Mouse (Mus musculus): ENCODE results near the gene Atp13a2.

Atp13a2 gene

GRCm38 (mm10) chr4:140986711-140987395 is at the start of gene Atp13a2:
Atp13a2 (plus strand) TSS chr4:140986873.
- ATAC-seq (ENCODE audit: insufficient number of reproducible peaks, low FRiP score, low TSS enrichment) = peak; percentile 88

- ATAC-seq (ENCODE audit: insufficient number of reproducible peaks, low FRiP score, low TSS enrichment) = no peak
These were observed 42.3 kb upstream of the Atp13a2 start for GRCm38 (mm10) chr4:140944356-140944755.

GRCm38 (mm10) chr4:140944961-140945442 is 41.7 kb upstream of the Atp13a2 start:
- no peak for ATAC-seq (ENCODE audit: insufficient number of reproducible peaks, low FRiP score, low TSS enrichment)

GRCm38 (mm10) chr4:140945571-140945970 is 41.1 kb upstream of the Atp13a2 start:
- no peak for ATAC-seq (ENCODE audit: insufficient number of reproducible peaks, low FRiP score, low TSS enrichment)

GRCm38 (mm10) chr4:140946048-140946447 is 40.6 kb upstream of the Atp13a2 start:
- no peak for ATAC-seq (ENCODE audit: insufficient number of reproducible peaks, low FRiP score, low TSS enrichment)

- no peak for ATAC-seq (ENCODE audit: insufficient number of reproducible peaks, low FRiP score, low TSS enrichment)
These were observed 40.0 kb upstream of the Atp13a2 start for GRCm38 (mm10) chr4:140946580-140947205.

GRCm38 (mm10) chr4:140947487-140948440 is 38.9 kb upstream of the Atp13a2 start:
- no peak for ATAC-seq (ENCODE audit: insufficient number of reproducible peaks, low FRiP score, low TSS enrichment)

- no peak for ATAC-seq (ENCODE audit: insufficient number of reproducible peaks, low FRiP score, low TSS enrichment)
These were observed 38.2 kb upstream of the Atp13a2 start for GRCm38 (mm10) chr4:140948481-140948880.

- ATAC-seq (ENCODE audit: insufficient number of reproducible peaks, low FRiP score, low TSS enrichment) = no peak
These were observed 37.6 kb upstream of the Atp13a2 start for GRCm38 (mm10) chr4:140949052-140949451.

- ATAC-seq (ENCODE audit: insufficient number of reproducible peaks, low FRiP score, low TSS enrichment) = no peak
These were observed 37.1 kb upstream of the Atp13a2 start for GRCm38 (mm10) chr4:140949616-140950015.

- ATAC-seq (ENCODE audit: insufficient number of reproducible peaks, low FRiP score, low TSS enrichment) = no peak
These were observed 36.1 kb upstream of the Atp13a2 start for GRCm38 (mm10) chr4:140950574-140950973.

GRCm38 (mm10) chr4:140951861-140952641 is 34.6 kb upstream of the Atp13a2 start:
- ATAC-seq (ENCODE audit: insufficient number of reproducible peaks, low FRiP score, low TSS enrichment) = no peak

- no peak for ATAC-seq (ENCODE audit: insufficient number of reproducible peaks, low FRiP score, low TSS enrichment)
These were observed 29.5 kb upstream of the Atp13a2 start for GRCm38 (mm10) chr4:140957131-140957702.

GRCm38 (mm10) chr4:140957725-140958124 is 28.9 kb upstream of the Atp13a2 start:
- no peak for ATAC-seq (ENCODE audit: insufficient number of reproducible peaks, low FRiP score, low TSS enrichment)

- no peak for ATAC-seq (ENCODE audit: insufficient number of reproducible peaks, low FRiP score, low TSS enrichment)
These were observed 28.4 kb upstream of the Atp13a2 start for GRCm38 (mm10) chr4:140958319-140958718.

GRCm38 (mm10) chr4:140959128-140959679 is 27.5 kb upstream of the Atp13a2 start:
- ATAC-seq (ENCODE audit: insufficient number of reproducible peaks, low FRiP score, low TSS enrichment) = no peak

GRCm38 (mm10) chr4:140959715-140960479 is 26.8 kb upstream of the Atp13a2 start:
- ATAC-seq (ENCODE audit: insufficient number of reproducible peaks, low FRiP score, low TSS enrichment) = no peak

GRCm38 (mm10) chr4:140960781-140961466 is 25.7 kb upstream of the Atp13a2 start, which contains the start of gene Sdhb:
Sdhb (plus strand) TSS chr4:140961203.
- peak; percentile 94 for ATAC-seq (ENCODE audit: insufficient number of reproducible peaks, low FRiP score, low TSS enrichment)
